Mouse (Mus musculus) testis, adult 2 months (tissue): ENCODE measurements around the gene Senp1.

Source experiments
- CTCF ChIP-seq: fragments of 200-500 bp; IDR thresholded peaks from 2 replicates; pipeline ENCODE4 v1.5.1; 2012; ENCODE audit warnings: low read depth, mild to moderate bottlenecking, inconsistent platforms, low read length, moderate library complexity; ENCODE audit not compliant: control insufficient read depth, insufficient read depth, insufficient replicate concordance
- POLR2A ChIP-seq: fragments of 200-500 bp; IDR thresholded peaks from 2 replicates; pipeline ENCODE4 v1.6.1; 2012; ENCODE audit warnings: low read depth, mild to moderate bottlenecking, inconsistent platforms, low read length, moderate library complexity; ENCODE audit not compliant: control insufficient read depth

- TF ChIP-seq CTCF (no peak), POLR2A (no peak)
Observed at GRCm38 (mm10) chr15:98094905-98095304, 1.4 kb upstream of the Senp1 start.
